9 mouse cellular contexts compared by ENCODE assay signal in the genomic region with DNA sequence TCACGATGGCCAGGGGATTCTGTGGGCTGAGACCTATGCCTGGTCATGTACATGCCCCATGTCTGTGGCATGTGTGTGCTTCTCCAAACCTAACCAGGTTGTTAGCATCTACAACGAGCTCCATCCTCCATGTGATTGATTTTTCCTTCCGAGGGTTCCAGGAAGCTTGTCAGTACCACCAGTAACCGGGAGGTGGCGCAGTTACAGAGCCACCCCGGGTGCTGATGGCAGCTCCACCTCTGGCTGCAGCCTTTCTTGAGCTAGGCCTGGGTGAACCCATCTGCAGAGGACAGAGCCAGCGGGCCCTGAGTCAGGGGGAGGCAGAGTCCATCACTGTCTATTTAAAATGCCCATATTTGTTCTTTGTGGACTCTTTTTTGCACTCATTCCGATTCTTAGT.
DNase-seq lines count a peak whose midpoint lies in the region; ATAC-seq and TF ChIP-seq lines count a peak whose summit lies in the region.
"Had no signal": no experiment of that assay in that cellular context is flagged by ENCODE, and none has a peak within 500 bp of the region (broad histone marks: within the 10 kb centered on the region; RNA-seq: fewer than 3 reads in every experiment).

No protein-coding gene starts in this region.

- peak; percentile 29 for DNase-seq in 3T3-L1 (ENCODE audit: low read depth, low spot score)
- peak; percentile 35 to 39 for DNase-seq in B cell, adult 2 months
- DNase-seq in c-Kit-positive CD71-positive TER-119-positive erythroid progenitor cells, embryonic 14.5 days (ENCODE audit: low spot score): peak; percentile 8
- DNase-seq in hindlimb bud, embryonic 11.5 days (ENCODE audit: extremely low spot score, low read depth, low spot score): peak; percentile 18
- peak; percentile 4 for DNase-seq in liver, adult 2 months (ENCODE audit: extremely low read depth, low read depth, low spot score)
- DNase-seq in right cerebral cortex, postnatal 14 days: peak; percentile 77

- WGBS in forebrain, embryonic 12.5 days: 21% methylated on average over 8 of the region's 8 CpGs
- WGBS in liver, adult 2 months: 13% methylated on average over 8 of the region's 8 CpGs

- peak; percentile 89 for TF ChIP-seq CTCF in liver, adult 2 months (IDR thresholded peaks at IDR 0.05; ENCODE audit: low read depth, low read length)

- no peak overlapping the region for H3K4me2 ChIP-seq in forebrain, embryonic 12.5 days
- H3K4me2 ChIP-seq: heart, embryonic 13.5 days had no signal

- 0 out of 2 replicates have a peak, but pooled peaks have one; percentile 53 for ATAC-seq in forebrain, embryonic 12.5 days (ENCODE audit: low FRiP score)
- ATAC-seq in granulocyte monocyte progenitor cell, adult 5-6 weeks (replicated peaks; ENCODE audit: poor library complexity, severe bottlenecking): no peak; the same call in 1 of the 2 replicates

- H3K27me3 ChIP-seq in forebrain, embryonic 12.5 days: no peaks in the 10 kb centered on the region
- H3K27me3 ChIP-seq in liver, adult 2 months (ENCODE audit: control insufficient read depth, insufficient read depth, low read length): 0 out of 2 replicates have a peak, but pooled peaks cover 3% of the 10 kb centered on the region

- no peak overlapping the region for H3K9ac ChIP-seq in forebrain, embryonic 12.5 days
- no peak overlapping the region for H3K9ac ChIP-seq in liver, adult 2 months (ENCODE audit: low read depth, low read length)
- H3K9ac ChIP-seq: heart, embryonic 13.5 days had no signal

- no peak overlapping the region for H3K27ac ChIP-seq in forebrain, embryonic 12.5 days
- H3K27ac ChIP-seq in liver, adult 2 months (replicated peaks; ENCODE audit: insufficient read depth, low read depth, low read length): no peak overlapping the region
- H3K27ac ChIP-seq: heart, embryonic 13.5 days had no signal

- no peaks in the 10 kb centered on the region for H3K4me1 ChIP-seq in forebrain, embryonic 12.5 days
- H3K4me1 ChIP-seq in liver, adult 2 months (ENCODE audit: control insufficient read depth, insufficient read depth, low read length): no peaks in the 10 kb centered on the region
- H3K4me1 ChIP-seq: heart, embryonic 13.5 days had no signal

- TF ChIP-seq POLR2A in liver, adult 2 months (IDR thresholded peaks at IDR 0.05; ENCODE audit: extremely low read depth, insufficient read depth, low read length): no peak

- H3K36me3 ChIP-seq in forebrain, embryonic 12.5 days (replicated peaks): peaks cover 17% of the 10 kb centered on the region
- H3K36me3 ChIP-seq in liver, adult 2 months (ENCODE audit: control insufficient read depth, insufficient read depth, low read length): no peaks in the 10 kb centered on the region
- H3K36me3 ChIP-seq: heart, embryonic 13.5 days had no signal

- no peaks in the 10 kb centered on the region for H3K9me3 ChIP-seq in forebrain, embryonic 12.5 days
- H3K9me3 ChIP-seq: heart, embryonic 13.5 days had no signal

- H3K4me3 ChIP-seq in forebrain, embryonic 12.5 days (replicated peaks): no peak overlapping the region
- no peak overlapping the region for H3K4me3 ChIP-seq in liver, adult 2 months (ENCODE audit: insufficient read depth, low read depth, low read length)
- H3K4me3 ChIP-seq: heart, embryonic 13.5 days had no signal

- no peaks in the 10 kb centered on the region for H3K79me2 ChIP-seq in liver, adult 2 months (ENCODE audit: control insufficient read depth, insufficient read depth, low read length)

Comparison
In these comparisons a context has a peak if more than half of its experiments do, and no peak if none do; other contexts are left out.
1. DNase-seq: peak in every context shown above with its lines; median percentile 77 in right cerebral cortex, postnatal 14 days; 37 in B cell, adult 2 months; 29 in 3T3-L1; 18 in hindlimb bud, embryonic 11.5 days; 8 in c-Kit-positive CD71-positive TER-119-positive erythroid progenitor cells, embryonic 14.5 days; 4 in liver, adult 2 months.